Mouse (Mus musculus): ENCODE data around the gene Gm45713.

DNA sequence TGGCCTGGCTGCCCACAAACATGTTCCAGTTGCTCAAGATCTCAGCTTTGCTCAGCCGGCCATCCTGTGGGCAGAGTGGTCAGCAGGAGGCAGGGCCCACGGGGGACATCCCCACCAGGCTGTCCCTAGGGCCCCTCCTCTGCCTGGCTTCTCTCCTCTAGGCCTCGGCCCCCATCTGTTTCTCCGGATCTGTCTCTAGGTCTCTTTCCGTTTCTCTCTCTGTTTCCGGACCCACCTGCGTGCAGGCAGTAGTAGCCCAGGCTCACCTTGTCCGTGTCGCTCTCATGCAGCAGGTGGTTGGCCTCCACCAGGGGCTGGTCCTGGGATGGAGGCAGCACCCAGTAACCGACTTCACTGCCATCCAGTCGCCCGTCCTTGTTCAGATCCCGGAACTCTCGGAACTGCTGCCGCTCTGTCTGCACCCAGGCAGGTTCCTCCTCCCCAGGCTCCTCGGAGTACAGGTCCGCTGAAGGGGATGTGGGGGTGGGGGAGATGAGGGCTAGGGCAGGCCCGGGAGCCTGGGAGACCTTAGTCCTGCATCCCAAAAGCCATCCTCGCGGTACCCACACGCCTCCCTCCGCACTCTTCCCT, 52.6 kb downstream of the Gm45713 start:
- TF ChIP-seq MAX (IDR thresholded peaks at IDR 0.05) (no peak), MYOD1 (IDR thresholded peaks at IDR 0.05; ENCODE audit: control insufficient read depth, insufficient read length, low read depth) (no peak), CTCF (IDR thresholded peaks at IDR 0.05; ENCODE audit: control insufficient read depth, insufficient read depth, insufficient read length) (no peak), CEBPB (IDR thresholded peaks at IDR 0.05; ENCODE audit: low read depth) (no peak), USF1 (IDR thresholded peaks at IDR 0.05; ENCODE audit: low read depth) (no peak)
